8 mouse cellular contexts compared by ENCODE assay signal in genomic region chr19:29501106-29501505, GRCm38 (mm10). TPM values are rescaled to one million over a fixed set of nuclear protein-coding genes. Genes with fewer than 3 reads are reported as not detected.
DNase-seq lines count a peak whose midpoint lies in the region; ATAC-seq and TF ChIP-seq lines count a peak whose summit lies in the region.

No protein-coding gene starts in this region.

- H3K4me2 ChIP-seq in forebrain, embryonic 15.5 days (replicated peaks), result peak overlapping the region; percentile 20
- H3K4me2 ChIP-seq in intestine, embryonic 15.5 days (replicated peaks), result peak overlapping the region; percentile 44
- peak overlapping the region; percentile 45 for H3K4me2 ChIP-seq in lung, embryonic 15.5 days

- peak; percentile 53; the same call in 1 of the 2 replicates for TF ChIP-seq CTCF in olfactory bulb, adult 2 months (IDR thresholded peaks at IDR 0.05; ENCODE audit: insufficient read depth, low read depth, low read length)

- H3K4me1 ChIP-seq in forebrain, embryonic 15.5 days, result peaks cover 3% of the 10 kb centered on the region; the same call in 1 of the 2 replicates
- no peaks in the 10 kb centered on the region for H3K4me1 ChIP-seq in intestine, embryonic 15.5 days (replicated peaks)
- peaks cover 7% of the 10 kb centered on the region; the same call in 1 of the 2 replicates for H3K4me1 ChIP-seq in lung, embryonic 15.5 days
- peaks cover 5% of the 10 kb centered on the region; the same call in 1 of the 2 replicates for H3K4me1 ChIP-seq in olfactory bulb, adult 2 months (ENCODE audit: control insufficient read depth, insufficient read depth, low read length)

- TF ChIP-seq POLR2A in olfactory bulb, adult 2 months (IDR thresholded peaks at IDR 0.05; ENCODE audit: insufficient read depth, low read depth, low read length), result no peak

- H3K36me3 ChIP-seq in forebrain, embryonic 15.5 days, result no peaks in the 10 kb centered on the region
- no peaks in the 10 kb centered on the region for H3K36me3 ChIP-seq in intestine, embryonic 15.5 days
- H3K36me3 ChIP-seq in lung, embryonic 15.5 days, result no peaks in the 10 kb centered on the region

- no peaks in the 10 kb centered on the region for H3K27me3 ChIP-seq in forebrain, embryonic 15.5 days
- H3K27me3 ChIP-seq in intestine, embryonic 15.5 days (replicated peaks), result no peaks in the 10 kb centered on the region
- H3K27me3 ChIP-seq in lung, embryonic 15.5 days, result no peaks in the 10 kb centered on the region

- H3K4me3 ChIP-seq in forebrain, embryonic 15.5 days, result no peak overlapping the region; the same call in 1 of the 2 replicates
- no peak overlapping the region for H3K4me3 ChIP-seq in intestine, embryonic 15.5 days (replicated peaks)
- H3K4me3 ChIP-seq in lung, embryonic 15.5 days, result peak overlapping the region; percentile 14
- H3K4me3 ChIP-seq in olfactory bulb, adult 2 months (ENCODE audit: insufficient read depth, low read depth, low read length), result peak overlapping the region; percentile 27

- no peak overlapping the region for H3K27ac ChIP-seq in forebrain, embryonic 15.5 days (replicated peaks)
- H3K27ac ChIP-seq in intestine, embryonic 15.5 days, result no peak overlapping the region
- H3K27ac ChIP-seq in lung, embryonic 15.5 days, result no peak overlapping the region
- H3K27ac ChIP-seq in olfactory bulb, adult 2 months (ENCODE audit: insufficient read depth, low read depth, low read length), result no peak overlapping the region

- WGBS in forebrain, embryonic 15.5 days, result 37% methylated on average over 11 of the region's 11 CpGs
- WGBS in intestine, embryonic 15.5 days, result 52% methylated on average over 11 of the region's 11 CpGs
- 60% methylated on average over 11 of the region's 11 CpGs for WGBS in lung, embryonic 15.5 days
- WGBS in olfactory bulb, adult 2 months, result 33% methylated on average over 11 of the region's 11 CpGs

- DNase-seq in adrenal gland, postnatal 14 days, result peak; percentile 55
- DNase-seq in adrenal gland, adult 8-10 months, result no peak
- peak; percentile 51 for DNase-seq in adipocyte (ENCODE audit: low spot score)
- DNase-seq in ovary, postnatal 36 days (ENCODE audit: low spot score), result no peak

- no peak overlapping the region for H3K9ac ChIP-seq in forebrain, embryonic 15.5 days (replicated peaks)
- no peak overlapping the region for H3K9ac ChIP-seq in intestine, embryonic 15.5 days
- 0 out of 2 replicates have a peak overlapping the region, but pooled peaks have one; percentile 8 for H3K9ac ChIP-seq in lung, embryonic 15.5 days

- H3K9me3 ChIP-seq in forebrain, embryonic 15.5 days, result no peaks in the 10 kb centered on the region
- no peaks in the 10 kb centered on the region for H3K9me3 ChIP-seq in intestine, embryonic 15.5 days
- H3K9me3 ChIP-seq in lung, embryonic 15.5 days, result no peaks in the 10 kb centered on the region

- ATAC-seq in forebrain, embryonic 15.5 days (replicated peaks), result 0 out of 2 replicates have a peak, but pooled peaks have one; percentile 35
- peak; percentile 61 for ATAC-seq in intestine, embryonic 15.5 days
- ATAC-seq in lung, embryonic 15.5 days (ENCODE audit: borderline replicate concordance, extremely low read depth, low FRiP score, low TSS enrichment), result no peak

RNA-seq across cellular contexts. Expression of gene Ric1, which starts 21.0 kb away (rescaled TPM):
- total RNA-seq in adrenal gland, postnatal 14 days (2021), result 52.1 and 53.6 TPM in 2 replicates
- total RNA-seq in adrenal gland, adult 8-10 months (2022), result 10 to 100 TPM; 27.0 to 31.7 (median 29.5) TPM
- 13.2 and 13.4 TPM in 2 replicates for polyA plus RNA-seq in forebrain, embryonic 15.5 days (2015; fragmentation: Nextera tagmentation; extraction: Ambion mirVana)
- polyA plus RNA-seq in intestine, embryonic 15.5 days (2015; fragmentation: Nextera tagmentation; extraction: Ambion mirVana), result 11.9 and 12.3 TPM in 2 replicates
- 11.7 and 12.5 TPM in 2 replicates for polyA plus RNA-seq in lung, embryonic 15.5 days (2015; fragmentation: Nextera tagmentation; extraction: Ambion mirVana)
- polyA plus RNA-seq in olfactory bulb, adult 2 months (2012; ENCODE audit: insufficient read depth, insufficient read length, low replicate concordance, missing spikeins), result not detected in 2 replicates

Comparison
In these comparisons a context has a peak if more than half of its experiments do, and no peak if none do; other contexts are left out.
1. DNase-seq: peak in adrenal gland, postnatal 14 days (single experiment) and adipocyte (single experiment); none in adrenal gland, adult 8-10 months (single experiment) and ovary, postnatal 36 days (single experiment).
2. H3K4me3 ChIP-seq: peak in lung, embryonic 15.5 days (single experiment) and olfactory bulb, adult 2 months (single experiment); none in forebrain, embryonic 15.5 days (single experiment) and intestine, embryonic 15.5 days (single experiment).
3. Peak in every context shown above with its lines, with median percentiles within 50 percentile points of each other: H3K4me2 ChIP-seq.